Mouse (Mus musculus): ENCODE data around the gene Hes2.

DNA sequence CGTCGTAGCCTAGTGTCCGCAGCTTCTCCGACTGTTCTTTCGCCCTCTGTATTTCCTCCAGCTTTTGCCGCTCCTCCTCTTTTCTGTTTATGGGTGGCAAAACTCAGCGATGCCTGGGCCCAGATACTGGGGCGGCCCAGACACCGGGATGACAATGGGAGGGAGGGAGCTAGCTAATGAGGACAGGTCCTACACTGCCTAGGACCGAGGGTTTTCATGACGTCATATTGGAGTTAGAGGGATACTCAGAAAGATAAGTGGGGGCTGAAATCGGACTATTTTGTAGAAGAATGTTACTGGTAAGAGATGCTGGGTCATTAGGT lies 37.5 kb upstream of the Hes2 start:
- TF ChIP-seq CTCF (IDR thresholded peaks at IDR 0.05; ENCODE audit: low read depth) = no peak
- no peak for TF ChIP-seq EP300 (IDR thresholded peaks at IDR 0.05; ENCODE audit: low read depth)

Data from liver, postnatal 0 days (tissue).